Mouse (Mus musculus): ENCODE measurements around the gene Mical3. TPM values are rescaled to one million over a fixed set of nuclear protein-coding genes. Genes with fewer than 3 reads are reported as not detected.

Gene Mical3
- polyA plus RNA-seq, 1 experiment = 17.8 TPM

DNA sequence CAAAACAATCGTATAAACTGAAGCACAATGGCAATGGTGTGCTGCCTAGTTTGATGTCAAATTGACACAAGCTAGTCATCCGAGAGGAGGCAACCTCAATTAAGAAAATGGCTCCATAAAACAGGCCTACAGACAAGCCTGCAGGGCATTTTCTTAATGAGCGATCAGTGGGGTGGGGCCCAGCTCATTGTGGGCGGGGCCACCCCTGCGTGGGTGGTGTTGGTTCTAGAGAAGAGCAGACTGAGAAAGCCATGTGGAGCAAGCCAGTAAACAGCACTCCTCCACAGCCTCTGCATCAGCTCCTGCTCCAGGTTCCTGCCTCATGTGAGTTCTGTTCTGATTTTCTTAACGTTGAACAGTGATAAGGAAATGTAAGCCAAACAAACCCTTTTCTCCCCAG, 6.4 kb upstream of the Mical3 start:
- Histone ChIP-seq H3K36me3 (replicated peaks; ENCODE audit: low read length) (no peaks in the 10 kb centered on the region), H3K4me1 (0 out of 2 replicates have a peak, but pooled peaks cover 3% of the 10 kb centered on the region), H3K4me3 (replicated peaks) (no peak overlapping the region), H3K27me3 (replicated peaks) (peaks cover 82% of the 10 kb centered on the region), H3K9me3 (no peaks in the 10 kb centered on the region)
- TF ChIP-seq GATA1 (IDR thresholded peaks at IDR 0.05; ENCODE audit: borderline replicate concordance, low read length) (no peak), FLI1 (IDR thresholded peaks at IDR 0.05; ENCODE audit: low read length) (no peak)

DNA sequence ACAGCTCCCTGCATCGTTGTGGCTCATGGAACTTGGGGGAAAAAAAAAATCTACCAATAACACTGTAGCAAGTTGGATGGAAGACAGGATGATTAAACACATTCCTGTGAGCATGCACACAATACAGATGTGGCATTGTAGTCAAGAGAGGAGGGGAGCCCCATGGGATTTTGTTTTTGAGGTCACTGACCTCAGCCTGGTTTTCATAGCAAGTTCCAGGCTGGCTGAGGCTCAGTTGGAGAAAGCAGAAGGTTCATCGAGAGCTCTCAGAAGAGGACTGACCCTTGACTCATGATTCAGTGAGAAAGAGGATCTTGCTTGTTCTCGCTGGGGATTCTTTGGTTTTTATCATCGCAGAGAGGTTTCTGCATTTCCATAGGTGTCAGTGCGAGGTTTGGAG, 4.1 kb upstream of the Mical3 start:
- H3K4me1 ChIP-seq = peaks cover 17% of the 10 kb centered on the region
- no peaks in the 10 kb centered on the region for H3K36me3 ChIP-seq (replicated peaks; ENCODE audit: low read length)
- TF ChIP-seq GATA1 (IDR thresholded peaks at IDR 0.05; ENCODE audit: borderline replicate concordance, low read length) (no peak), FLI1 (IDR thresholded peaks at IDR 0.05; ENCODE audit: low read length) (no peak)
- no peaks in the 10 kb centered on the region for H3K9me3 ChIP-seq
- peaks cover 83% of the 10 kb centered on the region for H3K27me3 ChIP-seq (replicated peaks)
- H3K4me3 ChIP-seq (replicated peaks) = no peak overlapping the region

DNA sequence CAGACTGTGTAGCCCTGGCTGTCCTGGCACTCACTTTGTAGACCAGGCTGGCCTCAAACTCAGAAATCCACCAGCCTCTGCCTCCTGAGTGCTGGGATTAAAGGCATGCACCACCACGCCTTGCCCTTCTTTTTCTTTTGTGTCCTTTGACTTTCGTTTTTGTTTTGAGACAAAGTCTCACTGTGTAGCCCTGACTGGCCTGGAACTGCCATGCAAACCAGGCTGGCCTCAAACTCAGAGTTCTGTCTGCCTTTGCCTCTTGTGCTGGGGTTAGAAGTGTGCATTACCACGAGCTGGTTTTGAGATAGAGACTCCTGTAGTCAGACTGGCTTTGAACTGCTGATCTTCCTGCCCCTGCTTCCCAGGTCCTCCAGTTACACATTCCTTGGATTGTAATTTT, 3.5 kb upstream of the Mical3 start:
- Histone ChIP-seq H3K9me3 (no peaks in the 10 kb centered on the region), H3K4me1 (peaks cover 23% of the 10 kb centered on the region), H3K27me3 (replicated peaks) (peaks cover 83% of the 10 kb centered on the region), H3K36me3 (replicated peaks; ENCODE audit: low read length) (no peaks in the 10 kb centered on the region), H3K4me3 (replicated peaks) (no peak overlapping the region)
- no peak for TF ChIP-seq FLI1 (IDR thresholded peaks at IDR 0.05; ENCODE audit: low read length)
- no peak for TF ChIP-seq GATA1 (IDR thresholded peaks at IDR 0.05; ENCODE audit: borderline replicate concordance, low read length)

GRCm38 (mm10) chr6:121130039-121130705, 627 bp downstream of the Mical3 start:
- Histone ChIP-seq H3K4me3 (replicated peaks) (peak overlapping the region; percentile 91), H3K4me1 (peaks cover 35% of the 10 kb centered on the region), H3K36me3 (replicated peaks; ENCODE audit: low read length) (no peaks in the 10 kb centered on the region), H3K9me3 (no peaks in the 10 kb centered on the region), H3K27me3 (replicated peaks) (peaks cover 62% of the 10 kb centered on the region)
- TF ChIP-seq GATA1 (IDR thresholded peaks at IDR 0.05; ENCODE audit: borderline replicate concordance, low read length) = no peak
- TF ChIP-seq FLI1 (IDR thresholded peaks at IDR 0.05; ENCODE audit: low read length) = no peak

- H3K9me3 ChIP-seq = no peaks in the 10 kb centered on the region
- no peak for TF ChIP-seq GATA1 (IDR thresholded peaks at IDR 0.05; ENCODE audit: borderline replicate concordance, low read length)
- TF ChIP-seq FLI1 (IDR thresholded peaks at IDR 0.05; ENCODE audit: low read length) = no peak
- H3K36me3 ChIP-seq (replicated peaks; ENCODE audit: low read length) = no peaks in the 10 kb centered on the region
- peaks cover 35% of the 10 kb centered on the region for H3K4me1 ChIP-seq
- peaks cover 56% of the 10 kb centered on the region for H3K27me3 ChIP-seq (replicated peaks)
- peak overlapping the region; percentile 91 for H3K4me3 ChIP-seq (replicated peaks)
These were observed 1.3 kb downstream of the Mical3 start for GRCm38 (mm10) chr6:121129506-121129905.

DNA sequence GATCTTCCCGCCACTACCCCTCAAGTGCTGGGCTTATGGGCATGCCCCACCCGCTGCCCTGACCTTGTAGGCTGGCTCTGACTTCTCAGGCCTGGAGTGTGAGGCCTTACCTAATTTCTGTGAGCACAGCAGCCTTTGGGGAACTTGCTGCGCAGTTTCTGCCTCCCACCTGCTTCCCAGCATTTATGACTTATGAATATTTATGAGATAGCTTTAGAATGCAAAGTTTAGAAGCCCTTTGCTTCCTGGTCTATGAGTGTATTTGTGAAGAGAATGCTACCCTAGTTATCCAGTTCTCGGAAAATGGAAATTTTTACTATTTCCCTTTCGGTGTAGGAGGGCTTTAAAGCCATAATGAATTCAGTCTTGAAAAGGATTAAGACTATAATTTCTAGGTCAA, 2.1 kb downstream of the Mical3 start:
- peaks cover 49% of the 10 kb centered on the region for H3K27me3 ChIP-seq (replicated peaks)
- H3K4me1 ChIP-seq = peaks cover 32% of the 10 kb centered on the region

DNA sequence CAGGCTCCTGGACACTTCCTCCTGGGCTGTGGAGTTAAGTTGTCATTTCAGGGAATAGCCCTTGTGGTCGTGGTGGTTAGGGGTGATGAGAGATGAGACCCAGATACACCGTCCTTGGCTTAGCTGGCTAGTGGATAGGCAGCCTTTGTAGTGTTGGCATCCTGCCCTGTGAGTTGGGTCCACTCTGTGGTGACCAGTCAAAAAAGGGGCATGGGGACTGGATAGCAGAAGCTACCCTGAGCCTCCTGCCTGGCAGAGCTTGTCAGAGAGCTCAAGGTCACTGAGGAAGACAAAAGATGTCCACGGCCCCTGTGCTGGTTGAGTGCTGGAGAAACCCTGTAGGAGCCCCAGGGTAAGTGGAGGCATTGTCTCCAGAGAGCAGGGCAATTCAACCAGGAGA, 3.1 kb downstream of the Mical3 start:
- peaks cover 42% of the 10 kb centered on the region for H3K27me3 ChIP-seq (replicated peaks)
- TF ChIP-seq FLI1 (IDR thresholded peaks at IDR 0.05; ENCODE audit: low read length) = no peak
- H3K9me3 ChIP-seq = no peaks in the 10 kb centered on the region
- H3K4me3 ChIP-seq (replicated peaks) = no peak overlapping the region
- peaks cover 40% of the 10 kb centered on the region for H3K4me1 ChIP-seq
- no peaks in the 10 kb centered on the region for H3K36me3 ChIP-seq (replicated peaks; ENCODE audit: low read length)

More for the DNA sequence above, 2.1 kb downstream of the Mical3 start:
- Histone ChIP-seq H3K9me3 (no peaks in the 10 kb centered on the region), H3K4me3 (replicated peaks) (no peak overlapping the region), H3K36me3 (replicated peaks; ENCODE audit: low read length) (no peaks in the 10 kb centered on the region)
- TF ChIP-seq FLI1 (IDR thresholded peaks at IDR 0.05; ENCODE audit: low read length) (no peak), GATA1 (IDR thresholded peaks at IDR 0.05; ENCODE audit: borderline replicate concordance, low read length) (no peak)

- TF ChIP-seq GATA1 (IDR thresholded peaks at IDR 0.05; ENCODE audit: borderline replicate concordance, low read length) (no peak), FLI1 (IDR thresholded peaks at IDR 0.05; ENCODE audit: low read length) (no peak)
- Histone ChIP-seq H3K27me3 (replicated peaks) (peaks cover 36% of the 10 kb centered on the region), H3K9me3 (no peaks in the 10 kb centered on the region), H3K36me3 (replicated peaks; ENCODE audit: low read length) (no peaks in the 10 kb centered on the region), H3K4me1 (peaks cover 42% of the 10 kb centered on the region), H3K4me3 (replicated peaks) (no peak overlapping the region)
These were observed 4.6 kb downstream of the Mical3 start for GRCm38 (mm10) chr6:121126202-121126601.

- H3K4me1 ChIP-seq = peaks cover 15% of the 10 kb centered on the region
- H3K36me3 ChIP-seq (replicated peaks; ENCODE audit: low read length) = no peaks in the 10 kb centered on the region
- TF ChIP-seq FLI1 (IDR thresholded peaks at IDR 0.05; ENCODE audit: low read length) = no peak
- no peak for TF ChIP-seq GATA1 (IDR thresholded peaks at IDR 0.05; ENCODE audit: borderline replicate concordance, low read length)
- no peak overlapping the region for H3K4me3 ChIP-seq (replicated peaks)
- H3K27me3 ChIP-seq (replicated peaks) = peaks cover 14% of the 10 kb centered on the region
- H3K9me3 ChIP-seq = no peaks in the 10 kb centered on the region
These were observed 8.0 kb downstream of the Mical3 start for GRCm38 (mm10) chr6:121122739-121123241.

DNA sequence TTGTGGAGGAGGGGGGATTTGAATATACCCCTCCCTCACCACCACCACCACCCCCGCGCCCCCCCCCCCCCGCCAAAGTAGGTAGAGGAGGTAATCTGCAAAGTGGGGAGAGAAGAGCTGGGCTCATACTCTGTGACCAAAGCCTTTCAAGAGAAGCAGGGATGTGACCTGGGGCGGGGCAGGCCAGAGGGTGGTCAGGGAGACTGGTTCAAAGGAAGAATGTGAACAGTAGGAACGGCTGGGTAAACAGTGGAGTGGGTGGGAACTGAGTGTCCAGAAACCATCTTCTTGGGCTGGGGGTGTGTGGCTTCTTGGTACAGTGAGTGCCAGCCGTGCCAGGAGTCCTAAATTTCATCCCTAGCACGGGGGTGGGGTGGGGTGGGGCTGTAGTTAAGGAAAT, 10.0 kb downstream of the Mical3 start:
- Histone ChIP-seq H3K4me3 (replicated peaks) (no peak overlapping the region), H3K36me3 (replicated peaks; ENCODE audit: low read length) (no peaks in the 10 kb centered on the region), H3K27me3 (replicated peaks) (peaks cover 13% of the 10 kb centered on the region), H3K9me3 (peaks cover 3% of the 10 kb centered on the region; the same call in 1 of the 2 replicates), H3K4me1 (peaks cover 17% of the 10 kb centered on the region)
- TF ChIP-seq GATA1 (IDR thresholded peaks at IDR 0.05; ENCODE audit: borderline replicate concordance, low read length) (no peak), FLI1 (IDR thresholded peaks at IDR 0.05; ENCODE audit: low read length) (no peak)
